9 mouse cellular contexts compared by ENCODE assay signal in genomic region chr10:128231146-128231545, GRCm38 (mm10). TPM values are rescaled to one million over a fixed set of nuclear protein-coding genes. Genes with fewer than 3 reads are reported as not detected.
DNase-seq lines count a peak whose midpoint lies in the region; ATAC-seq lines count a peak whose summit lies in the region.
"Had no signal": no experiment of that assay in that cellular context is flagged by ENCODE, and none has a peak within 500 bp of the region (broad histone marks: within the 10 kb centered on the region; RNA-seq: fewer than 3 reads in every experiment).

No protein-coding gene starts in this region.

- peak overlapping the region; percentile 76; the same call in 1 of the 2 replicates for H3K9ac ChIP-seq in forebrain, embryonic 14.5 days (ENCODE audit: low read length)
- peak overlapping the region; percentile 86 for H3K9ac ChIP-seq in liver, embryonic 15.5 days

- ATAC-seq in forebrain, embryonic 14.5 days = no peak
- no peak for ATAC-seq in liver, embryonic 15.5 days (ENCODE audit: insufficient read depth)

- H3K27ac ChIP-seq in forebrain, embryonic 14.5 days (ENCODE audit: low read depth, low read length) = no peak overlapping the region
- H3K27ac ChIP-seq in liver, embryonic 15.5 days (replicated peaks) = peak overlapping the region; percentile 94

- H3K36me3 ChIP-seq in forebrain, embryonic 14.5 days (ENCODE audit: control insufficient read depth, insufficient read depth, low read length) = no peaks in the 10 kb centered on the region
- peaks cover 17% of the 10 kb centered on the region for H3K36me3 ChIP-seq in liver, embryonic 15.5 days (replicated peaks)

- DNase-seq in embryo, embryonic 11 days = peak; percentile 28
- no peak for DNase-seq in embryo, embryonic 10 days (ENCODE audit: low spot score)
- DNase-seq in A20 (ENCODE audit: low read depth, low spot score) = peak; percentile 65
- DNase-seq in forebrain, embryonic 14.5 days (ENCODE audit: low spot score) = no peak
- DNase-seq in adrenal gland, adult 8-10 months = no peak
- DNase-seq in right cerebral cortex, adult 2 months (ENCODE audit: low spot score in 2 of 2) = no peak
- DNase-seq in gastrocnemius, adult 8-10 months (ENCODE audit: low spot score in 2 of 2) = no peak

- WGBS in forebrain, embryonic 14.5 days = 15% methylated on average over 5 of the region's 5 CpGs
- 4% methylated on average over 5 of the region's 5 CpGs for WGBS in liver, embryonic 15.5 days (ENCODE audit: insufficient replicate concordance)

- H3K27me3 ChIP-seq in forebrain, embryonic 14.5 days (replicated peaks; ENCODE audit: control insufficient read depth, insufficient read depth, low read length) = no peaks in the 10 kb centered on the region
- H3K27me3 ChIP-seq in liver, embryonic 15.5 days = no peaks in the 10 kb centered on the region

- H3K4me1 ChIP-seq in forebrain, embryonic 14.5 days (ENCODE audit: control insufficient read depth, insufficient read depth, low read length) = no peaks in the 10 kb centered on the region
- peaks cover 53% of the 10 kb centered on the region for H3K4me1 ChIP-seq in liver, embryonic 15.5 days (replicated peaks)

- H3K4me3 ChIP-seq in forebrain, embryonic 14.5 days (ENCODE audit: low read depth, low read length) = peak overlapping the region; percentile 74
- H3K4me3 ChIP-seq in liver, embryonic 15.5 days (replicated peaks) = peak overlapping the region; percentile 76

- peak overlapping the region; percentile 67 for H3K4me2 ChIP-seq in forebrain, embryonic 14.5 days (ENCODE audit: low read length)
- H3K4me2 ChIP-seq in liver, embryonic 15.5 days = peak overlapping the region; percentile 81

- no peaks in the 10 kb centered on the region for H3K9me3 ChIP-seq in forebrain, embryonic 14.5 days (replicated peaks; ENCODE audit: control insufficient read depth, low read length)
- no peaks in the 10 kb centered on the region for H3K9me3 ChIP-seq in liver, embryonic 15.5 days (replicated peaks)

RNA-seq across cellular contexts. Expression of gene Timeless, which starts 0.7 kb away (rescaled TPM):
- polyA plus RNA-seq in forebrain, embryonic 14.5 days (2014; fragmentation: Nextera tagmentation; extraction: Ambion mirVana) = 27.2 and 28.3 TPM in 2 replicates
- 24.4 and 26.2 TPM in 2 replicates for polyA plus RNA-seq in liver, embryonic 15.5 days (2015; fragmentation: Nextera tagmentation; extraction: Ambion mirVana)
- 10 to 100 TPM in 2 of 4 experiments, 1 to 10 TPM in 2; 8.0 to 14.4 (median 11.1) TPM for total RNA-seq in adrenal gland, adult 8-10 months (2022)
- total RNA-seq in gastrocnemius, adult 8-10 months (2022) = 1 to 10 TPM; 1.4 to 1.9 (median 1.7) TPM

RNA-seq across cellular contexts. Expression of gene Mip, which starts 5.5 kb away (rescaled TPM):
- 0.19 and 0.22 TPM in 2 replicates for polyA plus RNA-seq in forebrain, embryonic 14.5 days (2014; fragmentation: Nextera tagmentation; extraction: Ambion mirVana)
- not detected in 2 replicates for polyA plus RNA-seq in liver, embryonic 15.5 days (2015; fragmentation: Nextera tagmentation; extraction: Ambion mirVana)
- total RNA-seq in adrenal gland, adult 8-10 months (2022) = not detected
- not detected for total RNA-seq in gastrocnemius, adult 8-10 months (2022)
- polyA plus RNA-seq: gonadal fat pad, adult 2 months had no signal

RNA-seq across cellular contexts. Expression of gene Spryd4, which starts 19.5 kb away (rescaled TPM):
- polyA plus RNA-seq in forebrain, embryonic 14.5 days (2014; fragmentation: Nextera tagmentation; extraction: Ambion mirVana) = 22.8 and 23.8 TPM in 2 replicates
- polyA plus RNA-seq in liver, embryonic 15.5 days (2015; fragmentation: Nextera tagmentation; extraction: Ambion mirVana) = 26.2 and 29.0 TPM in 2 replicates
- total RNA-seq in adrenal gland, adult 8-10 months (2022) = 10 to 100 TPM; 15.3 to 17.3 (median 16.9) TPM
- 10 to 100 TPM; 30.5 to 33.5 (median 32.4) TPM for total RNA-seq in gastrocnemius, adult 8-10 months (2022)

RNA-seq across cellular contexts. Expression of gene Apon, which starts 22.8 kb away (rescaled TPM):
- 0.30 TPM in 1 of 2 replicates, not detected in the other for polyA plus RNA-seq in forebrain, embryonic 14.5 days (2014; fragmentation: Nextera tagmentation; extraction: Ambion mirVana)
- polyA plus RNA-seq in liver, embryonic 15.5 days (2015; fragmentation: Nextera tagmentation; extraction: Ambion mirVana) = 1.1 and 1.3 TPM in 2 replicates
- under 1 TPM in 1 of 4 experiments, not detected in 3; 0.56 TPM for total RNA-seq in adrenal gland, adult 8-10 months (2022)
- under 1 TPM in 1 of 4 experiments, not detected in 3; 0.21 TPM for total RNA-seq in gastrocnemius, adult 8-10 months (2022)
- polyA plus RNA-seq: gonadal fat pad, adult 2 months had no signal

RNA-seq across cellular contexts. Expression of gene Gls2, which starts 36.9 kb away (rescaled TPM):
- polyA plus RNA-seq in forebrain, embryonic 14.5 days (2014; fragmentation: Nextera tagmentation; extraction: Ambion mirVana) = 0.32 and 0.95 TPM in 2 replicates
- polyA plus RNA-seq in liver, embryonic 15.5 days (2015; fragmentation: Nextera tagmentation; extraction: Ambion mirVana) = 10.1 and 15.5 TPM in 2 replicates
- 1 to 10 TPM; 2.5 to 4.2 (median 3.5) TPM for total RNA-seq in adrenal gland, adult 8-10 months (2022)
- total RNA-seq in gastrocnemius, adult 8-10 months (2022) = under 1 TPM; 0.36 to 0.97 (median 0.58) TPM

Comparison
In these comparisons a context has a peak if more than half of its experiments do, and no peak if none do; other contexts are left out.
1. DNase-seq: peak in embryo, embryonic 11 days (single experiment) and A20 (single experiment); none in embryo, embryonic 10 days (single experiment), forebrain, embryonic 14.5 days (single experiment), adrenal gland, adult 8-10 months (single experiment), right cerebral cortex, adult 2 months (0 of 2) and gastrocnemius, adult 8-10 months (0 of 2).